Mouse (Mus musculus) cerebellum, adult 2 months (tissue): ENCODE measurements around the gene Slc37a2.

ENCODE experiments used
- CTCF ChIP-seq: fragments of 200-500 bp; IDR thresholded peaks from 2 replicates; pipeline ENCODE4 v1.5.1; 2011; ENCODE audit warnings: low read depth, mild to moderate bottlenecking, control low read depth, low read length, moderate library complexity, borderline replicate concordance; ENCODE audit not compliant: insufficient read depth
- POLR2A ChIP-seq: fragments of 200-500 bp; IDR thresholded peaks from 2 replicates; pipeline ENCODE4 v1.6.1; 2011; ENCODE audit warnings: low read length, control low read depth, borderline replicate concordance; ENCODE audit not compliant: insufficient read depth

DNA sequence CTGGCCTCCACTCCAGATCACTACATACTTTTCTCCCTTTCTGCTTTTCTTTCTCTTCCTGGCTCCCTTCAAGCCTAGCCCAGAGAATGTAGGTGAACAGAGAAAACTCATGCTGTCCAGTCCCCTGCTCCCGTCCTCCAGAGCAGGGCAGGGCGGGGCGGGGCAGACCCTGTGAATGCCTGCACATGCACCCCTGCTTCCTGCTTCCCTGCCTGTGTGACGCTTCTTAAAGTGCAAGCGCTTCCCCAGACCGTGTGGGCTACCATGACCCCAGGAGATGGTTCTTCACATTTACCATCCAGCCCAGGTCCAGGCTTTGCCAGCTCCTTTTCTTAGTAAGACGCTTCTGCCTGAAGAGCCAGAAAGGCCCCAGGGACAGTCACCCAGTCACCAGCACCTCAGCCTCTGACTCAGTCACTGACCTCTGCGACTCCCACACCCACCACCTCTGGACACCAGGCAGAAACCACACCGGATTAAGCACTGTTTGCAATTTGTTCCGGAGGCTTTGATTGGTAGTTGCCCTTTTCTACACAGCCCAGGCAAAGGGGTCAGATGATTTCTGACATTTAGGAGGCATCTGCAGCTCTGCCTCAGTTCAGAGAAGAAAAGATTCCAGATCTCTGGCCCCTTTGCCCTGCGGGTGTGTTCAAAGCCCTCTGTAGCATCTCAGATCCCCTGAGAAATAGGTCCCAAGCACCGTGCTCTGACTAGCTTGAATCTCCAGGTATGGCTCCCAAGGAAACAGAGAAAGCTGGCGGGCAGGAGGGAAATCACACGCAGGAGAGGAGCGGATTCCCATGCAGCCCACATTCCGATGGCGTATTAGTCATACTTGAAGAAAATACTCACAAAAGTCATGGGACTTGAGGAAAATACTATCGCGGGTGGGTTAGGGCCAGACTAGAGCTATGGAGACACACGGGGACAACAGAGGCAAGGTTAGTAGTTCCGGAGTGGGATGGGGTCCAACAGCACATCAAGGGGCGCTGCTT lies 23.0 kb downstream of the Slc37a2 start:
- TF ChIP-seq CTCF (no peak), POLR2A (no peak)
